Mouse (Mus musculus): ENCODE results near the gene Capn1. TPM values are rescaled to one million over a fixed set of nuclear protein-coding genes. Genes with fewer than 3 reads are reported as not detected.
A peak's percentile ranks its signal among the peaks of the same experiment; 100 is the strongest.

The Capn1 gene
- polyA plus RNA-seq, 3 experiments from 2014 or later = 41.9 to 48.2 (median 44.7) TPM

DNA sequence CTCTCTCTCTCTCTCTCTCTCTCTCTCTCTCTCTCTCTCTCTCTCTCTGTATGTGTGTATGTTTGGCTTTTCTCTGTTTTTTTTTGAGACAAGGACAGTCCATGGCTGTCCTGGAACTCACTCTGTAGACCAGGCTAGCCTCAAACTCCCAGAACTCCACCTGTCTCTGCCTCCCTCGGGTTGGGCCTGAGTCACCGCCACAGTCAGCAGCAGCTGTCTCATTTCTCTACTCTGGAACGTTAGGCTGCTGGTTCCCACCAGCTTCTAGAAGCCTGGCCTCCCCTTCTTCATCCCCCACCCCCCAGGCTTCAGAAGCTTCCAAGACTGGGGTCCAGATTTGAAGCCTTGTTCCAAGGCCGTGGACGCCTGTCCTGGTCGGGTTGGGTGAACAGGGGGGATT, 26.1 kb downstream of the Capn1 start:
- ATAC-seq = no peak

DNA sequence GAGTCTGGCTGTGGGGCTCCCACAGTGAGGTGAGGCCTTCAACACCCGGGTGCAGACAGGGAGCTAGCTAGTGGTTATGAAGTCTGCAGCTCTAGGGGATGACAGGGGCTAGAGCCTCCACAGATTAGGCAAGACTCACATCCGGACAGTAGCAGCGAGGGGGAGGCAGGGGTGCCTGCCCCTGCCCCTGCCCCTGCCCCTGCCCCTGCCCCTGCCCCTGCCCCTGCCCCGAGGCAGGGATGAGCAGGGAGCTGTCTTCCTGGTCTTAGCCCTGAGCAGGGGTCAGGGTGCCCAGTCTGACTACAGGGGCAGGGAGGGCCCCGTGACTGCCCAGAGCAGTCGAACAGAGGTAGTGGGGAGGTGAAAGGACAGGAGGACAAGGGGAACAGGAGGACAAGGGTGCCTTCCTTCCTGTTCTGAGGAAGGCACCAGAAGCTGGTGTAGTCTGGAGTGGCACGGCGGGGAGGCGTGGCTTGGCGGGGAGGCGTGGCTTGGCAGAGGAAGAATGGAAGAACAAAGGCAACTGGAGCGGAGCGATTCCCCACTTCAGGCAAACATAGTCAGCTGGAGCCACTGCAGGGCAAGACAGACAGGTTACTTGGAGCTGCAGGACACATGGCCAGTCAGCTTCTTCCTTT, 26.8 kb downstream of the Capn1 start:
- no peak for ATAC-seq

DNA sequence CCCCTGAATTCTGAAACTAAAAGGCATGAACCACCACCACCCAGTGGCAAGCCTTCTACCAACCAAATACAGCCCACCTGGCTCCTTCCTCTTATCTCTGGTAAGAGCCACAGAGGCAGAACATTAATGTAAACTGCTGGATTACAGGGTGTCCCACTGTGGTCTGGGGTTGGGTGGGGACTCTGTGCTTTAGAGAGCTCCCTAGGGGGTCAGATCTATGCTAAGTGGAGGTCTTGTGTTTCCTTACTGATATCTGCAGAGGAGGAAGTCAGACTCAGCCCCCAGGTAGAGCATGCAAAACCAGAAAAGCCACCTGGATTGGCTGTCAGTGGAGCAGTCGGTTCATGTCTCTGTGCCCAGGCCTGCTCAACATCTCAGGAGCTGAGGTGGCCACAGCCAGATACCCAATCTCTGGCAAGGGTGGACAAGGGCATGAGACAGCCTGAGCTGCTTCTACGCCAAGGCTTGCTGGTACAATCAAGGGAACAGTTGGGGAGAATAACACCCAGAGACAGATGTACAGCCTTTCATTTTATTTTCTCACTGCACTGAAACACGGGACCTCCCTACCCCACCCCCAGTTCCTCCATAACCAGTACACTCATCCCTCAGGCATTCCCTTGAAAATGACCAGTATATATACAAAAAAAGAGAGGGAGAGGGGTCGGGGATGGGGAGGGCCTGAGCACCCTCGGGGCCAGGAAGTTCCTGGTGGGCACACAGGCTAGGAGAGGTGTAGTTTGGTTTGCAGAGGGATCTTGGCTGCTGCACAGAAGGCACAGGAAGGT, 27.5 kb downstream of the Capn1 start:
- no peak for ATAC-seq

DNA sequence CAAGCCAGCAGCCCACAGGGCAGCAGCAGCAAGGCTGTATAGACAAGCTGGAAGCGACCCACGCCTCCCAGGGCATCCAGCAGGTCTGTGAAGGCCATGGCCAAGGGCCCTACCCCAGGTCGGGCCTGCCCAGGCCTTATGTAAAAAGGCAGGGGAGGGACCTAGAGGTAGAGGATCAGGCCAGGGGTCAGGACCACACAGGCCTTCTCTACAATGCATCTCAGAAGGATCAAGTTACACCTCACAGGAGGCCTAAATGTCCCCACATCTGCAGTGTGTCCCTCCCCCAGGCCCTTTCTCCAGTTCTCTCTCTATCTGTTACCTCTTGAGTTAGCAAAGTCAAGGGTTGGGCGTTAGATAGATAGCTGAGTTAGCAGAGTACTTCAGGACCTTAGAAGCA, 29.7 kb downstream of the Capn1 start, which contains the start of gene Slc22a20:
Slc22a20 (minus strand) TSS at position 101 of the 400 bp plus-strand sequence.
- ATAC-seq = no peak

DNA sequence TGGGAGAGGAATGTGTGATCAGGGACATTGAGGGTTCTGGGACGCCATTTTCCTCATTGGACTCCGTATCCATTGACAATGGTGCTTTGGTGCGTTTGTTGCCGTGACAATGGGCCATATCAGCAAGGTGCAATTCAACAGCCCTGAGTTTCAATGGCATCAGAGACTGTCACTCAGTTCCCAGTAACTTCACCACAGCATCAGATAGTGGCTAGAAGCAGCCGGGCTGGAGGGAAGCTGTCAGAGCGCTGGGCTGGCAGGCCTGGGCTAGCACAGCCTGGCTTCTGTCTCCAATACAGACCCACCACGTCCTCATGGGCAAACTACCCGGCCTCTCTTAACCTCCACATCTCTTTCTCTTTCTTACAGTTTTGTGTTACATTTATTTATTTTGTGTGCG, 35.2 kb downstream of the Capn1 start:
- ATAC-seq = no peak

DNA sequence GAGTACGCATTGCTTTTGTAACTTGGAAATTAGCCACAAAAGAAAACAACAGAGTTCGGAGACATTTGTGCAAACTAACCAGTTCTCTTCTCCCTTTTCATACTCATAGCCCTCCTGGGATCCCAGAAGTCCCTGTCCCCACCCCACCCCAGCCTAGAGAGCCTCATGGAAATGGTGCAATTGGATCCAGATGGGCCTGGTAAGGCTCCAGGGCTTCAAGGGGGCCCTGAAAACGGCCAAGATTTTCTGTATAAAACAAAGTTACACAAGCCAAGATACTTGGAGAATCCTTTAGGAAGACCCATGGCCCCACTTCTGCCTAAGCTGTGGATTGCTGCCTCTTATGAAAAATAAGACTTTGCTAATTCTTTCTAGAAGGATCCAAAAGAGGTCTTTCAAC, 38.0 kb downstream of the Capn1 start:
- no peak for ATAC-seq

DNA sequence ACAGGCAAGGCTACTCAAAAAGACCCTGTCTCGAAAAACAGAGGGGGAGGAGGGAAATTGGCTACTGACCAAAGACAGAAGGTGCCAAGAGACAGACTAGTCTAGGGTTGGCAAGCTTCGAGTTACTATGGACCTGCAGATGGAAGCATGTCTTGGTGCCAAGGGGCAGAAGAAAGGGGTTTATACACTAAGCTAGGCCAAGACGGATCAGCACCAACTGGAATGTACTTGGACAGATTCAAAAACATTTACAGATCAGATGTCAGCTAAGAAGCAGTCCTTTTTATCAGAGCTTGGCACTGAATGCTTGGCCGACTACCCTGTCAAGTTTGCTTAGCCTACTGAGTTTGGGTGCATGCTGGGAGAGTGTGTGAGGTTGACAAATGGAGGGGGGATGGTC, 40.0 kb downstream of the Capn1 start:
- no peak for ATAC-seq

DNA sequence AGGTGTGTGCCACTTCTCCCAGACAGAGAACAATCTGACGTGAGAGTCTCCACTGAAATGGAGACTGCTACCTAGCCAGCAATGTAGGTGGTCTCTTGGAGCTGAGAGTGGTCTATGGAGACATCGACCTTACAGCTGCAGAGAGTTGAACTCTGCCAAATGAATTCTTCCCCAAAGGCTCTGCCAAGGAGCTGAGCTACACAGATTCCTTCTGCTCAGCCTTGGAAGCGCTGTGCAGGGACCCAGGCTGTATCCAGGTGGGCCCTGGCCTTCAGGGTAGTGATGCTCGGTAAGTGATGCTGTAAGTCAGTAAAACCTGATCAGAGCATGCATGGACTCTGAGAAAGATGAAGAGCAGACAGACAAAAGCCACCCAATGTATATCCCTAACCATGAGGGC, 40.6 kb downstream of the Capn1 start:
- ATAC-seq = no peak

DNA sequence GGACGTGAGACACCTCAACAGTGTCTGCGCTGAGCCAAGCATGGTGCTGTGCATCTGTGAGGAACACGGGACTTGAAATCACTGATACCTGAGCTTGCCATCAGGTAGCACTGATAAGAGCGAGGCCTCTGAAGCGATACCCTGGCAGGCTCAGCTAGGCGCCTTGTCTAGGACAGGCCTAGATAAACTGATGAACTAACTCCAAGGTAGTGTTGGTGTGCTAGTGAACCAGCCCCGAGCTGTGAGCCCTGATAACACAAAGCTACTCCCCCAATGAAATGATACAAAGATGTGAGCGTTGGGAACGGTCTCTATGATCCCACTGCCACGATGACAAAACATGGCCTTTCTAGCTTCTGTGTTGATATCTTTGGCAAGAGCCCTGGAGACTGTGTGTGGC, 48.0 kb downstream of the Capn1 start:
- ATAC-seq = no peak

DNA sequence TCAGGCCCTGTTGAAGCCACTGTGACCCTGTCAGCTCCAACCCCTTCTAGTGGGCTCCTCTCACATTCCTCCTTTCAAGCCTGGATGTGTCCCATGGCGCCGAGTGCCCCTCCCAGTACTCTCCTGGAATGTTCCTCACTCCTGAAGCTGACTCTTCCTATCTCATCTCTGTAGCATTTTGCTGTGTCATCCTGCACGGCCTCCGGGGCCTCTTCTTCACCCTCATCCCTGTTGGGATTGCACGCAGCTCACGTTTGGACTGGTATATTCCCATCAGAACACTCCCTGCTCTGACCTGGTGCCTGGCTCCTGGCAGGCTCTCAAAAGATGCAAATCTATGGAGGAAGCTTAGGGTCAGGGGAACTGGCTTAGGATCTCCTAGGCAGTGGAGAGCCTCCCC, 48.9 kb downstream of the Capn1 start:
- no peak for ATAC-seq

DNA sequence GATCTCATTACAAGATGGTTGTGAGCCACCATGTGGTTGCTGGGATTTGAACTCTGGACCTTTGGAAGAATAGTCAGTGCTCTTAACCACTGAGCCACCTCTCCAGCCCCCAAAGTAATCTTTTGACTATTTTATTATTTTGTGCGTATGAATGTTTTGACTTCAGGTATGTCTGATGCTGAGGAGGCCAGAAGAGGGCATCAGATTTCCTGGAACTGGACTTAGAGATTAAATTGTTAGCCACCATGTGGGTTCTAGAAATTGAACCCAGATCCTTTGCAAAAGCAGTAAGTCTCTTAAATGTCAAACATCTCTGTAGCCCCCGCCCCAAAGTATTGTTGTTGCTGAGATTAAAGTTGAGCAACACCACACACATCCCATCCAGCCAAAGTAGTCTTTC, 49.8 kb downstream of the Capn1 start:
- no peak for ATAC-seq

DNA sequence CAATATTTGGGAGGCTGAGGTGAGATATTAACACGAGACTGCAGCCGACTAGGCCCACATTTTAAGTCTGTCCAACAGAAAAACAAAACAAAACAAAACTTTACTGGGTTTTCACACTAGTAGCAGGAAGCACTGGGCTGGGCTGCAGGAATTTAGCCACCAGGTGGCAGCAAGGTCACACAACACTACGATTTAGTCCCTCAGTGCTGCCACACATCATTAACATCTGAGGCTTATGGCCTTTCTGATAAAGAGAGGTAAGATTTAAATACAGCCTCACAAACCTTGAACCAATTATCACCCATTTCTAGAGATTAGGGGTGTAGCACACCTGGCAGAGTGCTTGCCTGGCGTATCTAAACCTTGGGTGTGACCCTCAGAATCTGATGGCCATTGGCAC, 50.4 kb downstream of the Capn1 start:
- peak; percentile 74 for ATAC-seq

DNA sequence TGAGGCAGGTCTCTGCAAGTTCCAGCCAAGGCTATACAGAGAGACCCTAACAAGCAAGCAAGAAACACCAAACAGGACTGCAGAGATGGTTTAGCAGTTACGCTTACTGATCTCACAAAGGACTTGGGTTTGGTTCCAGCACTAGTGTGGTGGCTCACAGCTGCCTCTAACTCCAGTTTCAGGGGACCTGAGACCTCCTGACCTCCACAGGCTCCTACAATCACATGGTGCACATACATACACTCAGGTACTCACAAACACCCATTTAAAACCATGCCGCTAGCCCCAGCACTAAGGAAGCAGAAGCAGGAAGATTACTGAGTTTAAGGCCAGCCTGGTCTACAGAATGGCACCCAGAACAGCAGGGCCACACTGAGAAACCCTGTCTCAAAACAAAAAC, 50.9 kb downstream of the Capn1 start:
- no peak for ATAC-seq

DNA sequence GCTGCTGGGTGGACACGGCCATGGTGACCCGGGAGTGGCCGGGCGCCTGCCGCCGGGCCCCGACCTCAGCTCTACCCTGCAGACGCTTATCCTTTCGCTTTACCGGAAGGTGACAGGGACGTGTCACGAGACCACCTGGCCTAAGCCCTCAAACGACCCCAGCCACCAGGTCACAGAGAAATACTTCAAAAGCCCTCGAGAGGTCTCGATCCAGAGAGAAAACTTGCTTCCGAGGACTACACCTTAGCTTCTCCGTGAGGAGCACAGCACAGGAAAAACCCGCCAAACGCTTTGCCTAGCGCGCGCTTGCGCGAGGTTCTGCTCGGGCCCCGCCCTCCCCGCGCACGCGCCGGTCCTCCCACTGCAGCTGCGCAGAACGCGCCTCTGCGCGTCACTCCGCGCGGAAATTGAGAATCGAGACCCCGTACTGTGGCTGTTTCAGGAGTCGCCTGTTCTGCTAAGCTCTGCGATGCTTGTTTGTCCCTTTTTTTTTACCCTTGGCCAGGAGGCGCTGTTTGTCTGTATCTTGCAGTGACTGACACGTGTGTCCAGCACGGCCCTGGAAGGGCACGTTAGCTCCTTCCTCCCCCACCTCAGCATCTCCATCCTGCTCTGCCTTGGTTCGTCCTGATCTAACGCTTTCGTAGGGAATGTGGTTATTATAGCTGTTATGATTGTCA, 51.7 kb downstream of the Capn1 start, which contains the start of gene Pola2:
Pola2 (minus strand) TSS at position 320 of the 680 bp plus-strand sequence.
- ATAC-seq = peak; percentile 87

DNA sequence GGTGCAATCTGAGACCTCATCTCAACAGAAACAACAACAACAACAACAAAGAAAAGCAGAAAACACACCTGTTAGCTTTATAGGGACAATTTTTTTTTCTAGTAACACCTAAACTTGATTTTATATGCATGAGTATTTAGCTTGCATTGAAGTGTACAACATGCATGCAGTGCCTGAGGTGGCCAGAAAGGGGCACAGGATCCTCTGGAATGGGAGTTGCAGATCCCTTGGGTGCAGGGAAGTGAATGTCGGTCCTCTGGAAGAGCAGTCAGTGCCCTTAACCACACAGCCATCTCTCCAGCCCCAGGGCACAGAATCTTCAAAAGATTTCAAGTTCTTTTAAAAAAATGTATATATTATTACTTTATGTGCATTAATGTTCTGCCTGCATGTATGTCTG, 53.0 kb downstream of the Capn1 start:
- no peak for ATAC-seq

DNA sequence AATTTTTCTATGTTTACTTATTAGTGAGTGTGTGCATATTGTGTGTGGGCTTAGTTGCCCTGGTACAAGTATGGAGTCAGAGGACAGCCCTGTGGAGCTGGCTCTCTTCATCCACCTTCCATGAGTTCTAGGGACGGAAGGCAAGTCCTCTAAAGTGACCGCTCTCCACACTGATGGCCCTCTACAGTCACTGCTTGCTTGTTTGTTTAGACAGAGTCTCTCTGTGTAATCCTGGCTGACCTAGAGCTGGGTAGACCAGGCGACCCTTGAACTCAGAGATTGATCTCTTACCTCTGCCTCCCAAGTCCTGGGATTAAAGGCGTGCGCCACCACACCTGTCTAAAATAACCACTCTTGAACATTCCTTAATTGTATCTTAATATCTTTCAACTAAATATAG, 58.3 kb downstream of the Capn1 start:
- no peak for ATAC-seq

DNA sequence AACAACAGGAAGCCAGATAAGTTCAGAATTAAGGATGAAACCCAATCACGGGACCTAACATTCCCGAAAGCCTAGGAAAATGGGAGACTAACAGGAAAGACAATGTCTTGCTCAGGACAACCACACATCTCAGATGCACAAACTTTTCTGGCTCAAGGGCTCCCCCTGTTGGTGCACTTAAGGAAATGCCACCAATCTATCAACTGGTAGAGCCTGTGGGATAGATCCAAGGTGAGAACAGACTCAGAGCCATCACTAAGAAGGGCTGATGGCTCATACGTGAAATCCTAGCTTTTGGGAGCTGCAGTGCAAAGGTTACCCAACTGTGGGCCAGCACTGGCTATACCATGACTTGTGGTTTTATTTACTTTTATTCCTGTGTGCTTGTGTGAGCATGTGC, 59.0 kb downstream of the Capn1 start:
- peak; percentile 43 for ATAC-seq

DNA sequence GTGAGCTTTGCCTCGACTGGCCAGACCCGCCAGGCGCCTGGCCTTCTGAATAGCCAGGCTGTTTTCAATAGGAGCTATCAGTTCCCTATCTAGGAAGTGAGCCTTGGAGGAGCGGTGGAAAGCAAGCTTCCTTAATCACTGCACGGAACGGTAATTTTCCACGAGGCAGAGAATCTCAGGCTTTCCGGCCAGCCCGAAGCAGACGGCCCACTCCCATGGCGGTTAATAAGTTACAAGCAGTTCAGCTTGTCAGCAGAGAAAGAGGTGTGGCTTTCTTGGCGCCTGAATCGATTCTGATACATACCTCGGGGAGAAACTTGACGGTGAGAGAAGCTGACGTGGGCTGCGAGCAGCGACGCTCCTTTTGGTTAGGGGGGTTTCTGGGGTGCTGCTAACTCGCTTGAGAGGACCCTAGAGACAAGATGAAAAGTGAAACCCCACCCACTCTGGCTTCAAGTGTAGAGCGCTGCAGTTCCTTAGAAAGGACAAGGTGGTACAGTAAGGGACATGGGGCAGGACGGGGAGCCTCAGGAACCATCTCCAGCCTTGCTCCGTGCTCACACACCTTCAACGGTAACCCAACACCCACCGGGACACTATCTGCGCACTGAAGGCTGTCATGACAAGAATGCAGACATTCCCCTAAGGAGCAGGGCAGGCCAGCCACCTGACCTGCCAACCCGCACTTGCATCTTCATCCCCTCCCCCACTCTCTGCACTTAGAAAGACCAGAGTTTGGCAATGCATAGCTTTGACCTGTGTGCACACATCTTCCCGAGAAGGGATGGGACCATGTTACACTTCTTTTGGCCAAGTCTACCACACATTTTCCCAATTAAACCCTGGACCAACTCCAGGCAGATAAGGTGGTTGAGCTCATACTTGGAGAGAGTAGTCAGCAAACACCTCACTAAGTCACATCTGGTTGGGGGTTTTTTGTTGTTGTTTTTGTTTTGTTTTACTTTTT, 59.7 kb downstream of the Capn1 start:
- no peak for ATAC-seq

DNA sequence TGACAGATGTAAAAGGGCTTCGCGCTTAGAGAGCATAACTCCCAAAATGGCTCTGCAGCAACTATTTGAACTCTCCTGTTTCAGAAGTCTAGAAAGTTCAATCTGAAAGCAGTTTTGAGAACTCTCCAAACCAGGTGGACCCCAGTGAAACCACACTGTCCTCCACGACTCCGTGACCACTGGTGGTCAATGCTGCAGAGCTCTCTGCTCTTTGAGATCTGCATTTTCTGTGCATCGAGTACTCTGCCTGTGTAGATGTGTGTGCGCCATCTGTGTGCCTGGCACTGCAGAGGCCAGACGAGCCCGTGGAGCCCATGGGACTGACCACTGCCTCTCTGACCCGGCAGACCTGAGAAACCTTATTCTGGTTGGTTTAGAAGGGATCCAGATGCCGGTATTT, 60.8 kb downstream of the Capn1 start:
- no peak for ATAC-seq

DNA sequence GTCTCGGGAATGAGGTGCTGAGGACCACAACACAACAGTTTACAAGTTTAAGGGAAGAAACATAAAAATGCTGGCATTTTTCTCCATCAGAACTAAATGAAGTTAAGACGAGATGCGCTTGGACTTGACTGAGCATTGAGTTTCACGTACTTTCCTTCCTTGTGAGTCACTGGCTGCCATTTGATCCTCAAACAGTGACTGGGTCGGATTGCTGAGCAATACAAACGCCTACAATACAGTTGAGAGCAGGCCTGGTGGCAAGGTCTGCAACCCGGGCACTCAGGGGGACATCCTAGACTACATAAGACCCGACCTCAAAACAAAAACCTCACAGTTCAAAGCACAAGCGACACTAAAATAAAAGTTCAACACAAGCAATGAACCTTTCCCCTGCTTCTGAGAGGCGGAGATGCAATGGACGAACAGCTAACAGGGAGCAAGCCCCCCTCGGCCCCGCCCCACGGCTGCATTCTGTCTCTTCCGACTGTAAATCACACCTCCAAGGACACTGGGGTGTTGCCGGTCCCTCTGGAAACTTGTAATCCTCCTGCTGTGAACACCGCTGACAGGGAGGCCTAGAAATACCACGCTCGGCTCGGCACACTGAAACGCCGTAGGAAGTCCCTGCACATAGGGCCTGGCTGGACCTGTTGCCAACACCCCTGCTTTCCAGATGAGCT, 61.5 kb downstream of the Capn1 start:
- ATAC-seq = no peak

DNA sequence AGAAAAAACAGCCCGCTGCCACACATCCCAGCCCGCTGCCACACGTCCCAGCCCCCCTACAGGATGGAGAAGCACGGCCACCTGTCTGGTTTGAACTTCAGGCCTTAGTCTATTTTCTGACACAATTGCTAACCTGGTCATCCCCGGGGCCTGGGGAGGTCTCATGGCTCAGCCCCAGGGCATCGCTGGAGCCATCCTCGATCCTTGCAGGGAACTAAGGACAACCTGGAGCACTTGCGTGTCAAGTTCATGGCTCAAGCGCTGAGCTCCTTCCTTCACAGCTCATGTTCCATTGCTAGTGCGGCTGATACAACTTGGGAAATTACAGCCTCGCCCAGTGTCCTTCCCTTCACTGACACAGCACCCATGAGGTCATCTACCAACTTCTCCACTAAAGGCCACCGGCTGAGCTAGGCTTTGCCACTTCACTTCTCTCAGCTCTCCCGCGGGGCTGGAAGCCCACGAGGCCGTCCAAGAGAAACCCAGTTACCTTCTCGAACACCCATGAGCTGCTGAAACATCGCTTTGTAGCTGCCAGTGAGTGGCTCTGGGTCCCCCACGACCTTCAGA, 62.4 kb downstream of the Capn1 start:
- no peak for ATAC-seq
